Mouse (Mus musculus) erythroblast, embryonic 14.5 days (primary cell): ENCODE results near the gene 1110051M20Rik.

Experiments
- GATA1 ChIP-seq: IDR thresholded peaks from 2 replicates; pipeline ENCODE4 v1.6.1; 2012; ENCODE audit warnings: low read length, inconsistent platforms, mixed read lengths
- TAL1 ChIP-seq: IDR thresholded peaks from 3 replicates; pipeline ENCODE4 v1.6.1; 2012; ENCODE audit warnings: low read length, inconsistent platforms, mixed read lengths

DNA sequence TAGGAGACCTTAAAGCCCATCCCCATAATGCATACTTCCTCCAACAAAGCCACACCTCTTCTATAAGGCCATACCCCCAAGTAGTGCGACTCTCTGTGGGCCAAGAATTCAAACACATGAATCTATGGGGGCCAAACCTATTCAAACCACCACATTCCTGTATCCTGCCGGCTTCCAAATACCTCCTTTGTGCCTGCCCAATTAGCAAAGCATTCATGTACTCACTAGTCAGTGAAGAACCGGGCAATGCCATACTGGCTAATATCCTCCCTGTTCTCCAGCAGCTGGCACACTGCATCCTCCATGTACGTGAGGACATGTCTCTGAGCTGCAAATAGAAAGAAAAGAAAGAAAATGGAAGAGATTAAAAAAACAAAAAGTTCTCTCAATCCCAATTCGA lies 22.9 kb downstream of the 1110051M20Rik start:
- TF ChIP-seq TAL1 (no peak), GATA1 (no peak)
